Mouse (Mus musculus): ENCODE results near the gene Rnf150. TPM values are rescaled to one million over a fixed set of nuclear protein-coding genes. Genes with fewer than 3 reads are reported as not detected.

Gene Rnf150
- total RNA-seq, 1 experiment, result 0.09 TPM

- Histone ChIP-seq H3K27ac (ENCODE audit: insufficient read depth, low read depth, low read length, poor library complexity, severe bottlenecking) (no peak overlapping the region), H3K9ac (ENCODE audit: insufficient read depth, low read depth, low read length, poor library complexity, severe bottlenecking) (no peak overlapping the region), H3K36me3 (ENCODE audit: control insufficient read depth, insufficient read depth, low read length, poor library complexity, severe bottlenecking) (no peaks in the 10 kb centered on the region), H3K9me3 (ENCODE audit: control insufficient read depth, insufficient read depth, low read depth, low read length) (no peaks in the 10 kb centered on the region), H3K4me3 (ENCODE audit: insufficient read depth in 1 of 2, low read depth in 1 of 2, low read length in 2 of 2, poor library complexity in 1 of 2, severe bottlenecking in 1 of 2) (no peak overlapping the region), H3K4me1 (ENCODE audit: control insufficient read depth in 2 of 2, insufficient read depth in 2 of 2, low read length in 2 of 2, poor library complexity in 1 of 2) (no peaks in the 10 kb centered on the region; a peak in 1 of 4 replicates)
- in situ Hi-C loops (cut with MboI; ENCODE audit: low sequenced_read_pairs in 2 of 2, unreplicated experiment in 2 of 2), result no loop called here
- no peak for DNase-seq (ENCODE audit: low read depth, low spot score)
- TF ChIP-seq ZNF384 (IDR thresholded peaks at IDR 0.05; ENCODE audit: low read depth, low read length), result no peak
- no peak for TF ChIP-seq ZC3H11A (IDR thresholded peaks at IDR 0.05; ENCODE audit: borderline replicate concordance, low read depth, low read length)
- TF ChIP-seq CHD2 (IDR thresholded peaks at IDR 0.05; ENCODE audit: low read depth, low read length), result no peak
- TF ChIP-seq HCFC1 (IDR thresholded peaks at IDR 0.05; ENCODE audit: borderline replicate concordance, insufficient read depth, low read length), result no peak
- no peak for TF ChIP-seq MAFK (IDR thresholded peaks at IDR 0.05; ENCODE audit: insufficient read depth, low read depth, low read length)
These were observed 132.7 kb downstream of the Rnf150 start for GRCm38 (mm10) chr8:82995727-82996438.

- no peaks in the 10 kb centered on the region; a peak in 1 of 4 replicates for H3K4me1 ChIP-seq (ENCODE audit: control insufficient read depth in 2 of 2, insufficient read depth in 2 of 2, low read length in 2 of 2, poor library complexity in 1 of 2)
- no peaks in the 10 kb centered on the region for H3K36me3 ChIP-seq (ENCODE audit: control insufficient read depth, insufficient read depth, low read length, poor library complexity, severe bottlenecking)
- H3K9me3 ChIP-seq (ENCODE audit: control insufficient read depth, insufficient read depth, low read depth, low read length), result no peaks in the 10 kb centered on the region
- no peak overlapping the region for H3K4me3 ChIP-seq (ENCODE audit: insufficient read depth in 1 of 2, low read depth in 1 of 2, low read length in 2 of 2, poor library complexity in 1 of 2, severe bottlenecking in 1 of 2)
- H3K27ac ChIP-seq (ENCODE audit: insufficient read depth, low read depth, low read length, poor library complexity, severe bottlenecking), result no peak overlapping the region
- DNase-seq (ENCODE audit: low read depth, low spot score), result no peak
- no peak for TF ChIP-seq ZC3H11A (IDR thresholded peaks at IDR 0.05; ENCODE audit: borderline replicate concordance, low read depth, low read length)
- TF ChIP-seq HCFC1 (IDR thresholded peaks at IDR 0.05; ENCODE audit: borderline replicate concordance, insufficient read depth, low read length), result no peak
- no peak for TF ChIP-seq MAFK (IDR thresholded peaks at IDR 0.05; ENCODE audit: insufficient read depth, low read depth, low read length)
- TF ChIP-seq CHD2 (IDR thresholded peaks at IDR 0.05; ENCODE audit: low read depth, low read length), result no peak
- TF ChIP-seq ZNF384 (IDR thresholded peaks at IDR 0.05; ENCODE audit: low read depth, low read length), result no peak
- H3K9ac ChIP-seq (ENCODE audit: insufficient read depth, low read depth, low read length, poor library complexity, severe bottlenecking), result no peak overlapping the region
- in situ Hi-C loops (cut with MboI; ENCODE audit: low sequenced_read_pairs in 2 of 2, unreplicated experiment in 2 of 2), result no loop called here
These were observed 133.7 kb downstream of the Rnf150 start for GRCm38 (mm10) chr8:82996843-82997242.

GRCm38 (mm10) chr8:82998778-82999177 lies 135.6 kb downstream of the Rnf150 start:
- no peak for DNase-seq (ENCODE audit: low read depth, low spot score)
- no peak for TF ChIP-seq ZC3H11A (IDR thresholded peaks at IDR 0.05; ENCODE audit: borderline replicate concordance, low read depth, low read length)
- TF ChIP-seq ZNF384 (IDR thresholded peaks at IDR 0.05; ENCODE audit: low read depth, low read length), result no peak
- no peak for TF ChIP-seq MAFK (IDR thresholded peaks at IDR 0.05; ENCODE audit: insufficient read depth, low read depth, low read length)
- Histone ChIP-seq H3K9ac (ENCODE audit: insufficient read depth, low read depth, low read length, poor library complexity, severe bottlenecking) (no peak overlapping the region), H3K27ac (ENCODE audit: insufficient read depth, low read depth, low read length, poor library complexity, severe bottlenecking) (no peak overlapping the region), H3K4me3 (ENCODE audit: insufficient read depth in 1 of 2, low read depth in 1 of 2, low read length in 2 of 2, poor library complexity in 1 of 2, severe bottlenecking in 1 of 2) (no peak overlapping the region), H3K4me1 (ENCODE audit: control insufficient read depth in 2 of 2, insufficient read depth in 2 of 2, low read length in 2 of 2, poor library complexity in 1 of 2) (no peaks in the 10 kb centered on the region; a peak in 1 of 4 replicates), H3K9me3 (ENCODE audit: control insufficient read depth, insufficient read depth, low read depth, low read length) (no peaks in the 10 kb centered on the region), H3K36me3 (ENCODE audit: control insufficient read depth, insufficient read depth, low read length, poor library complexity, severe bottlenecking) (no peaks in the 10 kb centered on the region)
- in situ Hi-C loops (cut with MboI; ENCODE audit: low sequenced_read_pairs in 2 of 2, unreplicated experiment in 2 of 2), result no loop called here

GRCm38 (mm10) chr8:83003187-83003586 lies 140.0 kb downstream of the Rnf150 start:
- no peaks in the 10 kb centered on the region for H3K9me3 ChIP-seq (ENCODE audit: control insufficient read depth, insufficient read depth, low read depth, low read length)
- no peak overlapping the region for H3K4me3 ChIP-seq (ENCODE audit: insufficient read depth in 1 of 2, low read depth in 1 of 2, low read length in 2 of 2, poor library complexity in 1 of 2, severe bottlenecking in 1 of 2)
- TF ChIP-seq ZC3H11A (IDR thresholded peaks at IDR 0.05; ENCODE audit: borderline replicate concordance, low read depth, low read length) (no peak), CHD2 (IDR thresholded peaks at IDR 0.05; ENCODE audit: low read depth, low read length) (no peak), MAFK (IDR thresholded peaks at IDR 0.05; ENCODE audit: insufficient read depth, low read depth, low read length) (no peak), ZNF384 (IDR thresholded peaks at IDR 0.05; ENCODE audit: low read depth, low read length) (no peak), HCFC1 (IDR thresholded peaks at IDR 0.05; ENCODE audit: borderline replicate concordance, insufficient read depth, low read length) (no peak)
- H3K4me1 ChIP-seq (ENCODE audit: control insufficient read depth in 2 of 2, insufficient read depth in 2 of 2, low read length in 2 of 2, poor library complexity in 1 of 2), result no peaks in the 10 kb centered on the region; a peak in 1 of 4 replicates
- in situ Hi-C loops (cut with MboI; ENCODE audit: low sequenced_read_pairs in 2 of 2, unreplicated experiment in 2 of 2), result no loop called here
- H3K36me3 ChIP-seq (ENCODE audit: control insufficient read depth, insufficient read depth, low read length, poor library complexity, severe bottlenecking), result no peaks in the 10 kb centered on the region
- H3K27ac ChIP-seq (ENCODE audit: insufficient read depth, low read depth, low read length, poor library complexity, severe bottlenecking), result no peak overlapping the region
- no peak for DNase-seq (ENCODE audit: low read depth, low spot score)
- no peak overlapping the region for H3K9ac ChIP-seq (ENCODE audit: insufficient read depth, low read depth, low read length, poor library complexity, severe bottlenecking)
